Mouse (Mus musculus): ENCODE data around the gene Gm21970. TPM values are rescaled to one million over a fixed set of nuclear protein-coding genes. Genes with fewer than 3 reads are reported as not detected.

The Gm21970 gene
- total RNA-seq, 2 experiments from 2014 or later, result not detected

- ATAC-seq (replicated peaks; ENCODE audit: poor library complexity), result no peak
Observed at GRCm38 (mm10) chr16:91461066-91461638, 69.6 kb downstream of the Gm21970 start.

GRCm38 (mm10) chr16:91461773-91462181, 70.3 kb downstream of the Gm21970 start:
- ATAC-seq (replicated peaks; ENCODE audit: poor library complexity), result no peak

GRCm38 (mm10) chr16:91462644-91463043, 71.1 kb downstream of the Gm21970 start:
- ATAC-seq (replicated peaks; ENCODE audit: poor library complexity), result no peak

- ATAC-seq (replicated peaks; ENCODE audit: poor library complexity), result no peak
Observed at GRCm38 (mm10) chr16:91463400-91463799, 71.9 kb downstream of the Gm21970 start.

GRCm38 (mm10) chr16:91463836-91464400, 72.4 kb downstream of the Gm21970 start:
- ATAC-seq (replicated peaks; ENCODE audit: poor library complexity), result no peak

GRCm38 (mm10) chr16:91464594-91465504, 73.3 kb downstream of the Gm21970 start:
- peak; percentile 86 for ATAC-seq (replicated peaks; ENCODE audit: poor library complexity)

- no peak for ATAC-seq (replicated peaks; ENCODE audit: poor library complexity)
Observed at GRCm38 (mm10) chr16:91465505-91466240, 74.2 kb downstream of the Gm21970 start.

- ATAC-seq (replicated peaks; ENCODE audit: poor library complexity), result no peak
Observed at GRCm38 (mm10) chr16:91466566-91466965, 75.0 kb downstream of the Gm21970 start.

Other genes with a start within 250 kb of the Gm21970 start
- not detected in 2 replicates for gene Olig2, start 166.3 kb upstream of the Gm21970 start, total RNA-seq (2015)
- not detected in 2 replicates for gene Olig2, start 166.3 kb upstream of the Gm21970 start, total RNA-seq (2017)
- gene Olig1, start 121.9 kb upstream of the Gm21970 start, total RNA-seq (2015), result not detected in 2 replicates
- gene Olig1, start 121.9 kb upstream of the Gm21970 start, total RNA-seq (2017), result not detected in 2 replicates
- 146 and 154 TPM in 2 replicates for gene Ifnar2, start 18.9 kb upstream of the Gm21970 start, total RNA-seq (2015)
- gene Ifnar2, start 18.9 kb upstream of the Gm21970 start, total RNA-seq (2017), result 113 and 122 TPM in 2 replicates
- gene Il10rb, start 14.4 kb downstream of the Gm21970 start, total RNA-seq (2015), result 42.7 and 46.2 TPM in 2 replicates
- gene Il10rb, start 14.4 kb downstream of the Gm21970 start, total RNA-seq (2017), result 36.6 and 39.2 TPM in 2 replicates
- gene Ifnar1, start 93.5 kb downstream of the Gm21970 start, total RNA-seq (2015), result 32.2 and 33.3 TPM in 2 replicates
- gene Ifnar1, start 93.5 kb downstream of the Gm21970 start, total RNA-seq (2017), result 34.7 and 36.3 TPM in 2 replicates
- 17.4 and 20.3 TPM in 2 replicates for gene Ifngr2, start 155.4 kb downstream of the Gm21970 start, total RNA-seq (2015)
- 14.1 and 16.0 TPM in 2 replicates for gene Ifngr2, start 155.4 kb downstream of the Gm21970 start, total RNA-seq (2017)
- 51.9 and 59.3 TPM in 2 replicates for gene Tmem50b, start 206.1 kb downstream of the Gm21970 start, total RNA-seq (2015)
- 42.9 and 44.3 TPM in 2 replicates for gene Tmem50b, start 206.1 kb downstream of the Gm21970 start, total RNA-seq (2017)
- gene Dnajc28, start 227.3 kb downstream of the Gm21970 start, total RNA-seq (2015), result 2.3 and 3.9 TPM in 2 replicates
- gene Dnajc28, start 227.3 kb downstream of the Gm21970 start, total RNA-seq (2017), result 4.1 and 5.7 TPM in 2 replicates